Mouse (Mus musculus) erythroblast, embryonic 14.5 days (primary cell): ENCODE data around the gene Ctsw. TPM values are rescaled to one million over a fixed set of nuclear protein-coding genes. Genes with fewer than 3 reads are reported as not detected.
A peak's percentile ranks its signal among the peaks of the same experiment; 100 is the strongest.

Experiments used
- H3K27me3 ChIP-seq: 2 replicates; pipeline ENCODE4 v1.6.1; 2012; ENCODE audit warnings: inconsistent platforms; ENCODE audit not compliant: control insufficient read depth
- H3K36me3 ChIP-seq: 2 replicates; pipeline ENCODE4 v1.6.1; 2012; ENCODE audit warnings: mild to moderate bottlenecking, inconsistent platforms; ENCODE audit not compliant: control insufficient read depth
- H3K4me1 ChIP-seq: 2 replicates; pipeline ENCODE4 v1.6.1; 2012; ENCODE audit warnings: inconsistent platforms; ENCODE audit not compliant: control insufficient read depth
- H3K4me3 ChIP-seq: replicated peaks from 2 replicates; pipeline ENCODE3; 2012; ENCODE audit warnings: moderate library complexity, mild to moderate bottlenecking, inconsistent platforms
- H3K9me3 ChIP-seq: 2 replicates; pipeline ENCODE4 v1.6.1; 2012; ENCODE audit warnings: low read length, inconsistent platforms, mixed read lengths; ENCODE audit not compliant: control insufficient read depth
- GATA1 ChIP-seq: IDR thresholded peaks from 2 replicates; pipeline ENCODE4 v1.6.1; 2012; ENCODE audit warnings: low read length, inconsistent platforms, mixed read lengths
- TAL1 ChIP-seq: IDR thresholded peaks from 3 replicates; pipeline ENCODE4 v1.6.1; 2012; ENCODE audit warnings: low read length, inconsistent platforms, mixed read lengths
- polyA plus RNA-seq: library from polyadenylated mRNA; stranded (reverse); fragments of >175 nt; gene quantifications from 2 replicates; pipeline ENCODE4 v1.2.3, GENCODE M21; 2012

The Ctsw gene
- polyA plus RNA-seq, result not detected in 2 replicates

DNA sequence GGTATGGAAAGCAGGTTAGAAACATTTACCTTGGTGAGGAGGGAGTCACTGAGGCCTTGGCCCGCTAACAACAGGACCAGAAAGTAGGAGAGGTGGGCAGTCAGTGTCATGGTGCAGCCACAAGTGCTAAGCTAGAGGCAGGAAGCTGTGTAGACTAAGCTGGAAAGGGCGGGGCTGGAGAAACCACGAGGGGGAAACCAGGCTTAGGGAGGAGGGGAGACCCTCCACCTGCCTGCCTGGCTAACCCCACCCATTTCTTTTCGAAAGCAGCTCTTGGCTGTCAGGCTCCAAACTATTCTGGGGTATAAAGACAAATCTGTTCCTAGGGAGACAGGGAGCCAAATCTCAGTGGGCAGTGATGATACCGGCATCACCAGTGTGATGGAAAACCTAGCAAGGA is at the start of gene Ctsw:
Gene Ctsw (minus strand): TSS at position 134 of the 400 bp plus-strand sequence.
- TF ChIP-seq TAL1, result no peak
- TF ChIP-seq GATA1, result no peak
- Histone ChIP-seq H3K9me3 (no peaks in the 10 kb centered on the region), H3K4me1 (peaks cover 2% of the 10 kb centered on the region), H3K4me3 (no peak within 1 kb of the TSS), H3K36me3 (peaks cover 39% of the 10 kb centered on the region), H3K27me3 (peaks cover 16% of the 10 kb centered on the region)

- no peaks in the 10 kb centered on the region for H3K36me3 ChIP-seq
- peaks cover 13% of the 10 kb centered on the region for H3K4me1 ChIP-seq
- TF ChIP-seq TAL1 (no peak), GATA1 (no peak)
- H3K4me3 ChIP-seq, result no peak overlapping the region
- no peaks in the 10 kb centered on the region for H3K27me3 ChIP-seq
- H3K9me3 ChIP-seq, result no peaks in the 10 kb centered on the region
Measured at GRCm38 (mm10) chr19:5516906-5517505, 48.7 kb upstream of the Ctsw start.

DNA sequence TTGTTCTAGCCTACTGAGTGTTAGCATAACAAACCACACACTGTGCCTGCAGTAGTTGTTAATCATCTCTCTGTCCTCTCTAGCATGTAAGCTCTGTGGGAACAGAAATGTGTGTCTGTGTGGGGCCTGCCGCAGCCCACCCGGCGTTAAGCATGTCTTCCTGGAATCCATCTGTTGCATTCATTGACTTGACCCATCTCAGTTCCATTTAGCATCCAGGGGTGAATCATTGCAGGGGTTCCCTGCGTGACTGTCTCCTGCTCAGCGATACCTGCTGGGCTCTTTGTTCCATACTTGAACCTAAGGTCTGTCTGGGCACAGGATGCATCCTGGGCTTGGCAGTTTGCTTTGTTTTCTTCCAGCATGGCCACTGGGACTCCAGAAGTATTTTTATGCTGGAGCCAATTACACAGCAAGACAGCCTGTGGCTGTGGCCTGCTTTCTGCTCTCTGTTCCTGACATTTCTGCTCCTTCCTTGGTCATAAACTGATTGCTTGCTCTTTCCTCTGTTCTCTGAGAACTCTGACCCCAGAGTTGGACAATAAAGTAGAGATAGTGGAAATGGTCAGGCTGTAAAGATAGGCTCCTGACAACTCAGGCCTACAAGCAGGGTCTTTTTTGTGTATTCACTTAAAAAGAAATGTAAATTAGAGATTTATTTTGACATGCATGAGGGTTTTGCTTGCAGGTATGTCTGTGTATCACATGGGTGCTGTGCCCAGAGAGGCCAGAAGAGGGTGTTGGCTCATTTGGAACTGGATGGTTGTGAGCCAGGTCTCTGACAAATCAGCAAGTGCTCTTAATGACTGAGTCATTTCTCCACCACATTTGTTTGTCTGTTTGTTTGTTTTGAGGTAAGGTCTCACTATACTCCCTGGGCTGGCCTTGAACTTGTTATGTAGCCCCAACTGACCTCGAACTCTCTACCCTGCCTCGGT is 47.8 kb upstream of the Ctsw start:
- TF ChIP-seq GATA1, result no peak
- TF ChIP-seq TAL1, result no peak
- Histone ChIP-seq H3K36me3 (no peaks in the 10 kb centered on the region), H3K4me3 (no peak overlapping the region), H3K9me3 (no peaks in the 10 kb centered on the region), H3K27me3 (no peaks in the 10 kb centered on the region), H3K4me1 (peaks cover 22% of the 10 kb centered on the region)

DNA sequence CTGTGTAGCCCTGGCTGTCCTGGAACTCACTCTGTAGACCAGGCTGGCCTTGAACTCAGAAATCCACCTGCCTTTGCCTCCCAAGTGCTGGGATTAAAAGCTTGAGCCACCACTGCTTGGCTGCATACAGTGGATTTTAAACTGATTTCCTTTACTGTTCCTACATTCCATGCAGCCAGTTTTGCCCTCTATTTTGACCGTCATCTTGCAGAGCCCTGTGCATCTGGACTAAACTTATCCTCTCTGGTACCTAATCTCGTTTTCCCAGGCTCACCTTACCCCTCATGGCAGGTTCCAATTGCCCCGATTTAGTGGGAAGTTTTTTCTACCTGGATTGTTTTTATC is 44.7 kb upstream of the Ctsw start:
- H3K9me3 ChIP-seq, result no peaks in the 10 kb centered on the region
- H3K4me3 ChIP-seq, result no peak overlapping the region
- H3K27me3 ChIP-seq, result no peaks in the 10 kb centered on the region
- H3K4me1 ChIP-seq, result peaks cover 49% of the 10 kb centered on the region
- peaks cover 2% of the 10 kb centered on the region for H3K36me3 ChIP-seq
- TF ChIP-seq TAL1, result no peak
- TF ChIP-seq GATA1, result no peak

DNA sequence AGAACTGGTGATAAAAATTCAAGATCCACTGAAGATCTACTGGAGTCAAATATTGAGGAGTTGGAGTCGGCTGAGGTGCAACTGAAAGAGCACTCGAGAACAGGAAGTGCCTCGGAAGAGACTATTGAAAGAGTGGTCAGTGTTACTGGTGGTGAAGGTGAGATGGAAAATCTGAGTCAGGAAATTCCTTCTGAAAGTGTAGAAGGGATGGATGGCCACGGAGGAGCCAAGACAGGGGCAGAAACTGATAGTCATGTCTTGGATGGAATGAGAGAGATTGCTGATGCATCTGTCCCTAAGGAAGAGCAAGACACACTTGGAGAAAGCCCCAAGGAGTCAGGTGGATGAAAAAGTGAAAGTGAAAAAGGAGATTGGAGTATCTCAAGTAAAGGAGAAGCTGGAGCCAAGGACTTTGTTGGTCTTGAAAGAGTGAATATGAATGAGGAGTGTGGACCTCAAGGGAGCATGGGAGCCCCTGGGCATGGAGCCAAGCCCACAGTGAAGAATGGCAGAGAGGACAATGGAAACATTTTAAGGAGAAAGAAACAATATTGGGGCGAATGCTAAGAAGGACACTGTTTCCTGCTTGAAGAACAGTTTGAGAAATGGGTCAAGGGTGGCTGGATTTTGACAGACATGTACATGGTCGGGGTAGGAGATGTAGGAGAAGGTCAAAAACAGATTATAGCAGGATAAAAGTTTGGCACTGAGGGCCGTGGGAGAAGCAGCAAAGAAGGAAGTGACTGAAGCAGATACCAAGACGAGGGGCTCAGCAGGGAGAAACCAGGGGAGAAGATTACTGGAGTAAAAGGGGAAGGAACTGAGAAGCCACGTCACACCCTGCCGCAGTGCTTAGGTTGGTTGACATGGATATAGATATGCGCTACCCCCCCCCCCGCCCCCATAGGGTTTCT is 44.0 kb upstream of the Ctsw start:
- Histone ChIP-seq H3K9me3 (no peaks in the 10 kb centered on the region), H3K36me3 (peaks cover 3% of the 10 kb centered on the region), H3K4me3 (peak overlapping the region; percentile 1), H3K27me3 (no peaks in the 10 kb centered on the region), H3K4me1 (peaks cover 51% of the 10 kb centered on the region)
- no peak for TF ChIP-seq TAL1

DNA sequence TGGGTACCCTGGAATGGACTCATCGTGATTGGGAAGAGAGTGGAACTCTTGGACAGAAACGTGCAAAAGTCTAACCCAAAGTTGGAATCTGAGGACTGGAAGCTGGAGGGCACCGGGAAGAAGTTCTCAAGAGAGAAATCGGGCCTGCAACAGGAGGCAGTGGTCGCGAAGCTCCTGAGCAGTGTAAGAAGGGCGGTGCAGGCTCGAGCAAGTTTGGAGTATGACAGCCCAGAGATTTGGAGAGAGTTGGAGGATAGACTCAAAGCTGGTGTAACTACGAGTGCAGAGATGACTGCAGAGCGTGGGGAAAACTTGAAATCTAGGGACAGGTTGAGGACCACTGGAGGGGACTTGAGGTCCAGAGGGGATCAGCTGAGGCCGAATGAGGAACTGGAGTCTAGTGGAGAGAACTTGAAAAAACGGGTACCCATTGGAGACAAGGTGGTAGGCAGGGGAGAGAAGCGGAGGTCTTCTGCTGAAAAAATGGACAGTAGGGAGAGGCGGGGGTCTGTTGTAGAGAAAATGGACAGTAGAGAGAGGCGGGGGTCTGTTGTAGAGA is 42.8 kb upstream of the Ctsw start:
- Histone ChIP-seq H3K4me3 (peak overlapping the region; percentile 75), H3K36me3 (peaks cover 3% of the 10 kb centered on the region), H3K27me3 (no peaks in the 10 kb centered on the region), H3K9me3 (no peaks in the 10 kb centered on the region), H3K4me1 (peaks cover 51% of the 10 kb centered on the region)
- TF ChIP-seq TAL1, result no peak
- TF ChIP-seq GATA1, result no peak

GRCm38 (mm10) chr19:5510031-5511026 is 42.0 kb upstream of the Ctsw start, which contains the start of gene Snx32:
Gene Snx32 (minus strand): TSS chr19:5510538.
- no peaks in the 10 kb centered on the region for H3K9me3 ChIP-seq
- TF ChIP-seq GATA1 (peak; percentile 63; the same call in 1 of the 2 replicates), TAL1 (peak; percentile 70)
- H3K4me3 ChIP-seq, result peak within 1 kb of the TSS; percentile 75
- H3K36me3 ChIP-seq, result peaks cover 3% of the 10 kb centered on the region
- peaks cover 53% of the 10 kb centered on the region for H3K4me1 ChIP-seq
- no peaks in the 10 kb centered on the region for H3K27me3 ChIP-seq

DNA sequence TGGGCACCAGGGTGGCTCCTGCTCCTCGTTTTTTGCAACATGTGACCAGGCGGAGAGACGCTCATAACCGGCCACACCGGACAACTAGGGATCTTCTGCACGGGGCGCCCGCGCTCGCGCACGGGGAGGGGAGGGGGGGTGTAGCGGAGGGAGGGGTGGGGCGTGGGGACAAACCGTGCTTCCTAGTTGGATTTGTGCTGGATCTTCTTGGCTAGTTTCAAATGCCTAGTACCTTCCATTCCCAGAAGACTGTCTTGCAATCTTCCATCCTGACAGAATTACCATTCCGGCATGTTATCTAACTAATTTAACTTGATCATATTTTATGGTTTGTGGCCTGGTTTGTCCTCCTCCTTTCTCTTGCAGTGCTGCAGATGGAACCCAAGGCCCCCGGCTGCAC is 35.4 kb upstream of the Ctsw start, which contains the start of gene 1700020D05Rik:
Gene 1700020D05Rik (minus strand): TSS at position 101 of the 400 bp plus-strand sequence.
- H3K4me3 ChIP-seq, result no peak within 1 kb of the TSS
- no peaks in the 10 kb centered on the region for H3K27me3 ChIP-seq
- H3K36me3 ChIP-seq, result peaks cover 33% of the 10 kb centered on the region
- H3K4me1 ChIP-seq, result peaks cover 13% of the 10 kb centered on the region
- TF ChIP-seq GATA1 (no peak), TAL1 (no peak)
- 0 out of 2 replicates have a peak, but pooled peaks cover 4% of the 10 kb centered on the region for H3K9me3 ChIP-seq
